Mouse (Mus musculus) lung, postnatal 0 days (tissue): ENCODE data around the gene Cort. TPM values are rescaled to one million over a fixed set of nuclear protein-coding genes. Genes with fewer than 3 reads are reported as not detected.

Experiments used
- ATAC-seq: fragments of 200-750 bp; cut with Nextera tagmentation; 2 replicates; pipeline ENCODE4 v1.8.0; 2017; ENCODE audit warnings: moderate library complexity
- DNase-seq: peaks from one replicate; pipeline ENCODE4 v3.0.0-alpha.2; 2016; ENCODE audit warnings: low spot score
- H3K27ac ChIP-seq: fragments of 300-500 bp; sonication (generic); 2 replicates; pipeline ENCODE4 v1.5.1; 2014; ENCODE audit warnings: antibody characterized with exemption, mild to moderate bottlenecking, low read length, mixed read lengths
- H3K27me3 ChIP-seq: fragments of 300-500 bp; sonication (generic); replicated peaks from 2 replicates; pipeline ENCODE4 v1.6.1; 2014; ENCODE audit warnings: low read length, mixed read lengths; ENCODE audit not compliant: insufficient read depth
- H3K36me3 ChIP-seq: fragments of 300-500 bp; sonication (generic); 2 replicates; pipeline ENCODE4 v1.6.1; 2014; ENCODE audit warnings: low read length, mixed read lengths; ENCODE audit not compliant: insufficient read depth
- H3K4me1 ChIP-seq: fragments of 300-500 bp; sonication (generic); 2 replicates; pipeline ENCODE4 v1.6.1; 2014; ENCODE audit warnings: antibody characterized with exemption, low read depth, low read length, mixed read lengths; ENCODE audit not compliant: insufficient read depth
- H3K4me2 ChIP-seq: fragments of 300-500 bp; sonication (generic); replicated peaks from 2 replicates; pipeline ENCODE4 v1.6.1; 2014; ENCODE audit warnings: low read depth, mild to moderate bottlenecking, low read length, moderate library complexity, mixed read lengths
- H3K4me3 ChIP-seq: fragments of 300-500 bp; sonication (generic); 2 replicates; pipeline ENCODE4 v1.5.1; 2014; ENCODE audit warnings: low read depth, low read length
- H3K9ac ChIP-seq: fragments of 300-500 bp; sonication (generic); replicated peaks from 2 replicates; pipeline ENCODE4 v1.6.1; 2014; ENCODE audit warnings: low read depth, mild to moderate bottlenecking
- H3K9me3 ChIP-seq: fragments of 300-500 bp; sonication (generic); 2 replicates; pipeline ENCODE4 v1.6.1; 2016; ENCODE audit warnings: low read length, mixed read lengths
- CTCF ChIP-seq: IDR thresholded peaks from 2 replicates; pipeline ENCODE4 v1.5.1; 2016; ENCODE audit warnings: antibody characterized with exemption, mild to moderate bottlenecking
- EP300 ChIP-seq: IDR thresholded peaks from 2 replicates; pipeline ENCODE4 v1.6.1; 2016; ENCODE audit warnings: antibody characterized with exemption, mild to moderate bottlenecking, control low read depth
- WGBS: fragments of 180-500 bp; shearing (Covaris S2); extraction: QIAGEN DNeasy Blood & Tissue Kit; methylation state at CpG from one replicate; pipeline ENCODE4 v1.1.7; 2014; 5-methylcytosine and 5-hydroxymethylcytosine counted together
- polyA plus RNA-seq: library from polyadenylated mRNA; unstranded; fragments of >200 nt; fragmentation: Nextera tagmentation; extraction: Ambion mirVana; gene quantifications from 2 replicates; pipeline ENCODE4 v1.2.1, GENCODE M21; 2015

Gene Cort
- polyA plus RNA-seq, 1 experiment from 2014 or later: 0.18 TPM

DNA sequence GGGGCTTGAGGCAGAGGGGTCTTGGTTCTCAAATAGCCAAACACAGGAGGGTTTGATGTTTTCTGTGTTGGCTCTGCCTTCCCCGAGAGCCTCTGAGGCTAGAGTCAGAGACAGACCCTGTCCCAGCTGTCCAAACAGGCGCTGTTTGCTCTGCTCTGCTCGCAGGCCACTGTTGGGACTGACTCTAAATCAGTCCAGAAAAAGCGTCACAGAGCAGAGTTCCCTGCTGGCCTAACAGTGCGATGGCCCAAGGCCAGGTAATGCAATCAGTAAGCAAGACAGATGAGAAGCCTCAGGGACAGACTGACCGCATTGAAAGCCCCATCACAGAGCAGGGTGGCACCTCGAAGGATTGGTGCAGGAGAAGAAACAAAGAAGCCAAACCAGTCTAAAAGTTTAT is 23.0 kb upstream of the Cort start:
- Histone ChIP-seq H3K27ac (no peak overlapping the region), H3K4me1 (no peaks in the 10 kb centered on the region), H3K4me2 (no peak overlapping the region), H3K4me3 (no peak overlapping the region), H3K27me3 (no peaks in the 10 kb centered on the region), H3K9ac (no peak overlapping the region), H3K36me3 (peaks cover 23% of the 10 kb centered on the region), H3K9me3 (no peaks in the 10 kb centered on the region)
- WGBS: 46% methylated on average over 7 of the region's 7 CpGs
- TF ChIP-seq CTCF: no peak
- no peak for TF ChIP-seq EP300
- no peak for DNase-seq
- ATAC-seq: peak; percentile 28; the same call in 1 of the 2 replicates

DNA sequence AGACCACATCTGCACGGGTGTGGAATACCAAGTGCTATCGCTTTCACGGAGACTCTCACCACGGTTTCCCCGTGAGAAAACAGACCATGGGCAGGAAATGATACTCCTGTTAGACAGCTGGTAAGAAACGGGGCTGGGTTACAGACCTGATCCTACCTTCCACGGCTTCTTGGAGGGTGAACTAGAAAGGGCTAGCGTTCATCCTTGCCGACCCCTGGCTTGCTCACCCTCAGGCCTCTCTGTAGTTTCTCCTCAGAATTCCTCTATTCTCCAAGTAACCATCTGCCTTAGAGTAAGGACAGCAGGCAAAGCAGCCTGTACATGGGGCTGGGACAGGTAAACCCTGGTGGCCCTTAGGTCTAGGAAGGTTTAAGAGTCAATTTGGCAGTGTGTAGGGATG is 22.6 kb upstream of the Cort start:
- Histone ChIP-seq H3K4me1 (no peaks in the 10 kb centered on the region), H3K9me3 (no peaks in the 10 kb centered on the region), H3K27me3 (no peaks in the 10 kb centered on the region), H3K27ac (no peak overlapping the region), H3K4me3 (no peak overlapping the region), H3K9ac (no peak overlapping the region), H3K36me3 (peaks cover 22% of the 10 kb centered on the region), H3K4me2 (no peak overlapping the region)
- ATAC-seq (no peak), DNase-seq (no peak)
- WGBS: 74% methylated on average over 9 of the region's 9 CpGs
- TF ChIP-seq EP300 (no peak), CTCF (no peak)

DNA sequence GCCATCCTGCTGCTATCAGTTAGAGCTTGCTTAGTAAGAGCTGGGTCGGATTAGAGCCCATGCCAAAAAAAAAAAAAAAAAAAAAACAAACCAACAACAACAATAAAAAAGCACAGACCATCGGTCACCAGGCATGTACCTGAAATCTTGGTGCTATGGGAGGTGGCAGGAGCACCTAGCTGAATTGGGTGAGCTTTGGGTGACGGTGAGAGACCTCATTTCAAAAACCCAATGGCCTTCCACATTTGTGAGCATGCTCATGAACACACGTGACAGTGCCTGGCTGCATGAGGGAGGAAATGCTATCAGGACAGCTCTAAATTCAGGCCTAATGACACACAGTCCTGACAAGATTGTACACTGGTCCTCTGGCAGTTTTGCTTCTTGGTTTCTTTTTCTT is 21.5 kb upstream of the Cort start:
- Histone ChIP-seq H3K4me1 (no peaks in the 10 kb centered on the region), H3K36me3 (peaks cover 11% of the 10 kb centered on the region; the same call in 1 of the 2 replicates), H3K4me3 (no peak overlapping the region), H3K27me3 (no peaks in the 10 kb centered on the region), H3K27ac (no peak overlapping the region), H3K9ac (no peak overlapping the region), H3K4me2 (no peak overlapping the region), H3K9me3 (no peaks in the 10 kb centered on the region)
- DNase-seq (no peak), ATAC-seq (no peak)
- 75% methylated on average over 4 of the region's 4 CpGs for WGBS
- TF ChIP-seq EP300 (no peak), CTCF (no peak)

DNA sequence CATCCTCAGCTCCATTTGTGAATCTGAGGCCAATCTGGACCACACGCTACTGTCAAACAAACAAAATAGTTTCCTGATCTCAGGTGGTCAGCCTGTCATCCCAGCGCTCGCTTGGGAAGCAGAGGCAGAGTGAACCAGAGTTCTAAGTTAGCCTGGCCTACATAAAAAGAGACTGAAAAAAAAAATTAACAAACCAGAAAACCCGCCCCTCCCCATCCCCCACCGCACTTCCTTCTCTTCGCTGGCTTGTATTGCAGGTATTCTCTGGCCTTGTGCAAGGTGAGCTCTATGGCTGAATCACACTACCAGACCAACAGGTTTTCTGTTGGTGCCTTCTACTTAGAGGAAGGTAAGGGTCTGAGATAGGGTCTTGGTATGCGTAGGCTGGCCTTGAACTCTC is 21.0 kb upstream of the Cort start:
- H3K9ac ChIP-seq: no peak overlapping the region
- peak; percentile 37 for DNase-seq

DNA sequence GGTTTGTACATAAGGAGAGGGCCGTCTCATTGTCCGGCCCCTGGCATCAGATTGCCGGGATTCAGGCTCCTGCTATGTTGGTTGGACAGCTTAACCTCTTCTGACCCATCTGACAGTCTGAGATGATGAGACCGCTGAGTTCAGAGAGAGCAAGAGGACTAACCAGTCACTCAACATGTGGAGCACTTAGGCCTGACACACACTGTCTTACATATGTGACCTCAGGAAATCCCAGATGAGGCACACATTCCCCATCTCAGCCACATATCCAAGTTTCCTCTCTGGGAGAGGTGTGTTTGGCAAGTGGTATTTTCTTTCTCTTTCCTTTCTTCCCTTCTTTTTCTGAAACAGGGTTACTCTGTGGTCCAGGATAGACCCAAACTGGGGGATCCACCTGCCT is 18.6 kb upstream of the Cort start:
- no peak overlapping the region for H3K9ac ChIP-seq
- H3K36me3 ChIP-seq: no peaks in the 10 kb centered on the region
- no peak overlapping the region for H3K27ac ChIP-seq
- TF ChIP-seq CTCF (no peak), EP300 (no peak)
- H3K4me1 ChIP-seq: no peaks in the 10 kb centered on the region
- WGBS: 76% methylated on average over 4 of the region's 4 CpGs
- H3K9me3 ChIP-seq: no peaks in the 10 kb centered on the region
- no peak for DNase-seq
- ATAC-seq: no peak
- H3K4me3 ChIP-seq: no peak overlapping the region
- H3K27me3 ChIP-seq: no peaks in the 10 kb centered on the region
- H3K4me2 ChIP-seq: no peak overlapping the region

More for the DNA sequence above, 21.0 kb upstream of the Cort start:
- no peaks in the 10 kb centered on the region for H3K4me1 ChIP-seq
- WGBS: 60% methylated on average over 7 of the region's 7 CpGs
- no peaks in the 10 kb centered on the region for H3K9me3 ChIP-seq
- H3K4me2 ChIP-seq: no peak overlapping the region
- ATAC-seq: peak; percentile 38; the same call in 1 of the 2 replicates
- no peak for TF ChIP-seq CTCF
- TF ChIP-seq EP300: no peak
- no peaks in the 10 kb centered on the region for H3K27me3 ChIP-seq
- peaks cover 7% of the 10 kb centered on the region; the same call in 1 of the 2 replicates for H3K36me3 ChIP-seq
- no peak overlapping the region for H3K27ac ChIP-seq
- no peak overlapping the region for H3K4me3 ChIP-seq

DNA sequence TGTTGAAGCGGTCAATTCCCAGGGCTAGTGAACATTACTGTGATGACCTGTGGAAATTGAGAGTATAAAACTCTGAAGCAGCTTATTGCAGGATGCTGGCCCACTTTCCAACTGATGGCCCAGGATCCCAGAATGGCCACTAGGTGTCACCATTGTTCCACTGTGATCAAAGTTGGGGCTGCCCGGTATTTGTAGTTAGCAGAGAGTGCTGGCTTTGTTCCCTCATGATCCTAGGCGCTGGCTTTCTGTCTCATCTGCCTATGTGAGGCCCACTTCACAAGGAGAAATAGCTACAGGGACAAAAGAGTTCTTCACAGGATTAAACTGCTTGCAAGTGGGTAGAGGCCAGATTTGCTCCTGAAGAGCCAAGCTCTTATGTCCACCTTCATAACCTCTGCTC is 17.9 kb upstream of the Cort start:
- no peak overlapping the region for H3K4me3 ChIP-seq
- no peak overlapping the region for H3K9ac ChIP-seq
- H3K36me3 ChIP-seq: no peaks in the 10 kb centered on the region
- 3% methylated on average over 3 of the region's 3 CpGs for WGBS
- H3K9me3 ChIP-seq: no peaks in the 10 kb centered on the region
- TF ChIP-seq CTCF: peak; percentile 98
- no peak for TF ChIP-seq EP300
- no peak overlapping the region for H3K27ac ChIP-seq
- H3K4me1 ChIP-seq: no peaks in the 10 kb centered on the region
- no peaks in the 10 kb centered on the region for H3K27me3 ChIP-seq
- no peak overlapping the region for H3K4me2 ChIP-seq
- DNase-seq (peak; percentile 91), ATAC-seq (peak; percentile 84)

DNA sequence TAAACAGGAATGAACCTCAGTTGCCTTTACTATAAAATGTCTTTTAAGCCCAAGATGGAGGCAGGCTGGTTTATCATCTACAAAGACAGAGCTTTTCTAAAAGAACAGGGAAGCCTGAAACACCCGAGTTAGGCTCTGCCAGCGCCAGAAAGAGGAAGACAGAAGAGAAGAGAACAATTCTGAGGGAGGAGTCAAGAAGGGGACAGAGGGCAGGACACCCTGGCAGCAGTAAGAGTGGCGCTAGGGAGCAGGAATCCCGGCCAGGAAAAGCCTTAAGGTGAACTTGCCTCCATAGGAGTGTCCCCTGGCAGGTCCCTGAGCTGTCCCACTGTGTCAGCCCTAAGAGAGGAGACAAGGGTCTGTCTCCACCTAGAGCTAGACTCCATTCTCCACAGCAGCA is 17.0 kb upstream of the Cort start:
- Histone ChIP-seq H3K27ac (no peak overlapping the region), H3K36me3 (no peaks in the 10 kb centered on the region), H3K4me3 (no peak overlapping the region), H3K27me3 (no peaks in the 10 kb centered on the region), H3K4me1 (no peaks in the 10 kb centered on the region), H3K9me3 (no peaks in the 10 kb centered on the region), H3K9ac (no peak overlapping the region), H3K4me2 (no peak overlapping the region)
- WGBS: 18% methylated on average over 4 of the region's 4 CpGs
- ATAC-seq: no peak
- TF ChIP-seq CTCF (no peak), EP300 (no peak)
- no peak for DNase-seq
